Mouse (Mus musculus): ENCODE data around the gene Mdn1. TPM values are rescaled to one million over a fixed set of nuclear protein-coding genes. Genes with fewer than 3 reads are reported as not detected.

Gene Mdn1
- polyA plus RNA-seq, 1 experiment from 2014 or later = 12.3 TPM

DNA sequence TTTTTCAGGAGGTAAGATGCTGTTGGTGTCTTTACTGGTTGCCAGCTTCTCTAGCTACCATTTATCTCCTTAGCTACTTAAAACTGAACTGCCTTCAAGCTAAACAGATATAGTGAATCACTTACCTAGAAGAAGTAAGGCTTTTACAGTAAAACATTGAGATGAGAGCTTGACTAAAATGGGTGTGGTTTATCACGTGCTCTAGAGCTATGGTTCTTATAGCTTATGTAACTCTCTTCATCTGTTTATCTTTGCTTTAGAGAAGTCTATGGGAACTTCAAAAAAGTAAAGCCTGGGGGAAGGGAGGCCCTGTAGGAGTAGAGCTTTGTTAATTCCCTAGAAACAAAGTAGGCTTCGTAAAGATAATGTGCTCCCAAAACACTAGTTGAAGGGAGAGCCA lies 17.1 kb downstream of the Mdn1 start:
- Histone ChIP-seq H3K9me3 (replicated peaks; ENCODE audit: control insufficient read depth, low read length) (no peaks in the 10 kb centered on the region), H3K4me3 (ENCODE audit: low read depth, low read length) (no peak overlapping the region), H3K36me3 (ENCODE audit: control insufficient read depth, insufficient read depth, low read length) (peaks cover 91% of the 10 kb centered on the region), H3K27me3 (replicated peaks; ENCODE audit: control insufficient read depth, insufficient read depth, low read length) (no peaks in the 10 kb centered on the region), H3K9ac (ENCODE audit: low read length) (no peak overlapping the region), H3K27ac (ENCODE audit: low read depth, low read length) (no peak overlapping the region), H3K4me1 (ENCODE audit: control insufficient read depth, insufficient read depth, low read length) (no peaks in the 10 kb centered on the region), H3K4me2 (ENCODE audit: low read length) (no peak overlapping the region)
- DNase-seq (ENCODE audit: low spot score) (no peak), ATAC-seq (no peak)
- 97% methylated on average over 2 of the region's 2 CpGs for WGBS

- whole genome bisulfite sequencing = 92% methylated on average over 3 of the region's 3 CpGs
- Histone ChIP-seq H3K4me1 (ENCODE audit: control insufficient read depth, insufficient read depth, low read length) (no peaks in the 10 kb centered on the region), H3K9me3 (replicated peaks; ENCODE audit: control insufficient read depth, low read length) (no peaks in the 10 kb centered on the region), H3K4me2 (ENCODE audit: low read length) (no peak overlapping the region), H3K36me3 (ENCODE audit: control insufficient read depth, insufficient read depth, low read length) (peaks cover 76% of the 10 kb centered on the region), H3K4me3 (ENCODE audit: low read depth, low read length) (no peak overlapping the region), H3K27me3 (replicated peaks; ENCODE audit: control insufficient read depth, insufficient read depth, low read length) (no peaks in the 10 kb centered on the region), H3K9ac (ENCODE audit: low read length) (no peak overlapping the region), H3K27ac (ENCODE audit: low read depth, low read length) (no peak overlapping the region)
- DNase-seq (ENCODE audit: low spot score) (no peak), ATAC-seq (no peak)
These were observed 20.6 kb downstream of the Mdn1 start for GRCm38 (mm10) chr4:32677471-32677870.

GRCm38 (mm10) chr4:32680843-32681242 lies 23.9 kb downstream of the Mdn1 start:
- DNase-seq (ENCODE audit: low spot score) = no peak
- ATAC-seq = no peak
- H3K27me3 ChIP-seq (replicated peaks; ENCODE audit: control insufficient read depth, insufficient read depth, low read length) = no peaks in the 10 kb centered on the region
- no peaks in the 10 kb centered on the region for H3K9me3 ChIP-seq (replicated peaks; ENCODE audit: control insufficient read depth, low read length)
- H3K27ac ChIP-seq (ENCODE audit: low read depth, low read length) = no peak overlapping the region
- peaks cover 69% of the 10 kb centered on the region for H3K36me3 ChIP-seq (ENCODE audit: control insufficient read depth, insufficient read depth, low read length)
- H3K4me1 ChIP-seq (ENCODE audit: control insufficient read depth, insufficient read depth, low read length) = no peaks in the 10 kb centered on the region
- no peak overlapping the region for H3K4me2 ChIP-seq (ENCODE audit: low read length)
- 76% methylated on average over 3 of the region's 3 CpGs for WGBS
- no peak overlapping the region for H3K4me3 ChIP-seq (ENCODE audit: low read depth, low read length)
- no peak overlapping the region for H3K9ac ChIP-seq (ENCODE audit: low read length)

DNA sequence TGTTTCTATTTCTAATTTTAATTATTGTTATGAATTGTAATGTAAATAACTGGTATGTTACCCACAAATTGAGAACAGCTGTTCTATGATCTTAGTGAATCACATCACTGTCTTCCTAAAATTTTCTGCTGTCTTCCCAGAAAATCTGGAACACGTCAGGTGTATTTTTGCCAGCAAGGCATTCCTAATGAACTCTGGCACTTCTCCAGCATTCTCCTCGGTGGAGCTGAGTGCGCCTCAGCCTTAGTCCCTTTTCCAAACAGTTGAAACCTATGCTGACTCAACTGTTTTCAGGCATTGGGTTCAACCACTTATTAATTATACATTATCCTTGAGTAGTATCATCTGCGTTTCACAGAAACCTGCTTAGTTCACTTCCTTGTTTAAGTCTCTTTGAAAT lies 25.6 kb downstream of the Mdn1 start:
- H3K9me3 ChIP-seq (replicated peaks; ENCODE audit: control insufficient read depth, low read length) = no peaks in the 10 kb centered on the region
- no peaks in the 10 kb centered on the region for H3K4me1 ChIP-seq (ENCODE audit: control insufficient read depth, insufficient read depth, low read length)
- H3K27ac ChIP-seq (ENCODE audit: low read depth, low read length) = no peak overlapping the region
- WGBS = 64% methylated on average over 4 of the region's 4 CpGs
- H3K4me3 ChIP-seq (ENCODE audit: low read depth, low read length) = no peak overlapping the region
- H3K27me3 ChIP-seq (replicated peaks; ENCODE audit: control insufficient read depth, insufficient read depth, low read length) = no peaks in the 10 kb centered on the region
- no peak overlapping the region for H3K4me2 ChIP-seq (ENCODE audit: low read length)
- no peak overlapping the region for H3K9ac ChIP-seq (ENCODE audit: low read length)
- ATAC-seq (no peak), DNase-seq (ENCODE audit: low spot score) (peak; percentile 14)
- peaks cover 63% of the 10 kb centered on the region for H3K36me3 ChIP-seq (ENCODE audit: control insufficient read depth, insufficient read depth, low read length)

GRCm38 (mm10) chr4:32683061-32683582 lies 26.2 kb downstream of the Mdn1 start:
- Histone ChIP-seq H3K9ac (ENCODE audit: low read length) (no peak overlapping the region), H3K27me3 (replicated peaks; ENCODE audit: control insufficient read depth, insufficient read depth, low read length) (no peaks in the 10 kb centered on the region), H3K4me3 (ENCODE audit: low read depth, low read length) (no peak overlapping the region), H3K4me1 (ENCODE audit: control insufficient read depth, insufficient read depth, low read length) (no peaks in the 10 kb centered on the region), H3K27ac (ENCODE audit: low read depth, low read length) (no peak overlapping the region), H3K4me2 (ENCODE audit: low read length) (no peak overlapping the region), H3K36me3 (ENCODE audit: control insufficient read depth, insufficient read depth, low read length) (peaks cover 62% of the 10 kb centered on the region), H3K9me3 (replicated peaks; ENCODE audit: control insufficient read depth, low read length) (no peaks in the 10 kb centered on the region)
- no peak for ATAC-seq
- DNase-seq (ENCODE audit: low spot score) = no peak
- 78% methylated on average over 6 of the region's 6 CpGs for WGBS

GRCm38 (mm10) chr4:32717733-32718132 lies 60.8 kb downstream of the Mdn1 start:
- WGBS = 95% methylated on average over 1 of the region's 1 CpGs
- H3K4me3 ChIP-seq (ENCODE audit: low read depth, low read length) = no peak overlapping the region

GRCm38 (mm10) chr4:32745394-32745793 lies 88.5 kb downstream of the Mdn1 start:
- H3K9ac ChIP-seq (ENCODE audit: low read length) = no peak overlapping the region
- no peak overlapping the region for H3K4me3 ChIP-seq (ENCODE audit: low read depth, low read length)
- H3K27me3 ChIP-seq (replicated peaks; ENCODE audit: control insufficient read depth, insufficient read depth, low read length) = no peaks in the 10 kb centered on the region
- DNase-seq (ENCODE audit: low spot score) (peak; percentile 49), ATAC-seq (no peak)
- no peak overlapping the region for H3K4me2 ChIP-seq (ENCODE audit: low read length)
- H3K9me3 ChIP-seq (replicated peaks; ENCODE audit: control insufficient read depth, low read length) = no peaks in the 10 kb centered on the region
- no peak overlapping the region for H3K27ac ChIP-seq (ENCODE audit: low read depth, low read length)
- H3K4me1 ChIP-seq (ENCODE audit: control insufficient read depth, insufficient read depth, low read length) = no peaks in the 10 kb centered on the region
- peaks cover 93% of the 10 kb centered on the region for H3K36me3 ChIP-seq (ENCODE audit: control insufficient read depth, insufficient read depth, low read length)
- 85% methylated on average over 6 of the region's 6 CpGs for WGBS

More at GRCm38 (mm10) chr4:32717733-32718132, 60.8 kb downstream of the Mdn1 start:
- ATAC-seq (no peak), DNase-seq (ENCODE audit: low spot score) (no peak)
- Histone ChIP-seq H3K27ac (ENCODE audit: low read depth, low read length) (no peak overlapping the region), H3K36me3 (ENCODE audit: control insufficient read depth, insufficient read depth, low read length) (peaks cover 90% of the 10 kb centered on the region), H3K9me3 (replicated peaks; ENCODE audit: control insufficient read depth, low read length) (no peaks in the 10 kb centered on the region), H3K27me3 (replicated peaks; ENCODE audit: control insufficient read depth, insufficient read depth, low read length) (no peaks in the 10 kb centered on the region), H3K9ac (ENCODE audit: low read length) (no peak overlapping the region), H3K4me2 (ENCODE audit: low read length) (no peak overlapping the region), H3K4me1 (ENCODE audit: control insufficient read depth, insufficient read depth, low read length) (no peaks in the 10 kb centered on the region)

DNA sequence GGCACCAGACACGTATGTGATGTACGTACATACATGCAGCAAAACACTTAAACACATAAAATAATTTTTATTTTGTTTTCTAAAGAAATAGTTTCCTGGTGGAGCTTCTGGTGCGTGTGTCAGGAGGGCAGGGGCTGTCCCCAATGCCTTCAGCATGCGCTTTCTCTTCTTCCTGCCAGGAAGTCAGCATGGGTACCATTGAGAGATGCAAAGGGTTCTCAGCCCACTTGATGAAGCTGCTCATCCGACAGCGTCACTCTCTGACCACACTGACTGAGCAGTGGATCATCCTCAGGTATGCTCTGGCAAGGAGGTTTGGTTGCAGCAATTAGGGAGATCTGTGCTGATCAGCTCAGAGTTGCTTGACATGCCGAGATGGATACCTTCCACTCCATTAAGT lies 91.5 kb downstream of the Mdn1 start:
- H3K4me1 ChIP-seq (ENCODE audit: control insufficient read depth, insufficient read depth, low read length) = no peaks in the 10 kb centered on the region
- no peak overlapping the region for H3K4me2 ChIP-seq (ENCODE audit: low read length)
- H3K36me3 ChIP-seq (ENCODE audit: control insufficient read depth, insufficient read depth, low read length) = peaks cover 93% of the 10 kb centered on the region
- ATAC-seq = no peak
- DNase-seq (ENCODE audit: low spot score) = no peak
- H3K27ac ChIP-seq (ENCODE audit: low read depth, low read length) = no peak overlapping the region
- 95% methylated on average over 7 of the region's 7 CpGs for WGBS
- H3K27me3 ChIP-seq (replicated peaks; ENCODE audit: control insufficient read depth, insufficient read depth, low read length) = no peaks in the 10 kb centered on the region
- H3K9me3 ChIP-seq (replicated peaks; ENCODE audit: control insufficient read depth, low read length) = no peaks in the 10 kb centered on the region
- no peak overlapping the region for H3K4me3 ChIP-seq (ENCODE audit: low read depth, low read length)
- no peak overlapping the region for H3K9ac ChIP-seq (ENCODE audit: low read length)

DNA sequence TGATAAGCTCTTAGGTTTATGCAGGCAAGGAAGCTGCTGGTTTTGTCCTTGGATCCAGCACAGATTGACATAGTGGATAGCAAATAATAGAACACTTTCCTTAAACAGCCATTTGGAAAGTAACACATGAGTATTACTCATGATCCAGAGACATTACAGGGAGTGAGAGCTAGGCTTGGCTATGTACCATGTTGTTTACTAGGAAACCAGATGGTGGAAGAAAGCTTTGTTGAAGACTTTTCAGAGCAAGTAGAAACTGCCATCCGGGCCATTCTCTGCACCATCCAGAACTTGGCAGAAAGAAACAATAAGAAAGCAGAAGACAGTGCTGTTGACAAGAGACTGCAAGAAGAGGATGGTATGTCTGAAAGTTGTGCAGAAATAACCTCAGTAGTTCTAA lies 93.8 kb downstream of the Mdn1 start:
- no peak overlapping the region for H3K4me2 ChIP-seq (ENCODE audit: low read length)
- H3K27ac ChIP-seq (ENCODE audit: low read depth, low read length) = no peak overlapping the region
- H3K27me3 ChIP-seq (replicated peaks; ENCODE audit: control insufficient read depth, insufficient read depth, low read length) = no peaks in the 10 kb centered on the region
- no peak overlapping the region for H3K4me3 ChIP-seq (ENCODE audit: low read depth, low read length)
- peaks cover 87% of the 10 kb centered on the region for H3K36me3 ChIP-seq (ENCODE audit: control insufficient read depth, insufficient read depth, low read length)
- 82% methylated on average over 1 of the region's 1 CpGs for WGBS
- H3K9me3 ChIP-seq (replicated peaks; ENCODE audit: control insufficient read depth, low read length) = no peaks in the 10 kb centered on the region
- H3K4me1 ChIP-seq (ENCODE audit: control insufficient read depth, insufficient read depth, low read length) = no peaks in the 10 kb centered on the region
- ATAC-seq (no peak), DNase-seq (ENCODE audit: low spot score) (peak; percentile 13)
- no peak overlapping the region for H3K9ac ChIP-seq (ENCODE audit: low read length)
